Mouse (Mus musculus): ENCODE results near the gene St14.

GRCm38 (mm10) chr9:31163327-31163726 lies 31.7 kb upstream of the St14 start:
- TF ChIP-seq CTCF (IDR thresholded peaks at IDR 0.05; ENCODE audit: extremely low read depth, insufficient read depth, insufficient read length, insufficient replicate concordance) (no peak), POLR2A (IDR thresholded peaks at IDR 0.05; ENCODE audit: low read depth, low read length) (no peak)
